Mouse (Mus musculus) heart, embryonic 15.5 days (tissue): ENCODE results near the gene Gm45623. TPM values are rescaled to one million over a fixed set of nuclear protein-coding genes. Genes with fewer than 3 reads are reported as not detected.

ENCODE experiments used
- ATAC-seq: fragments of 200-750 bp; cut with Nextera tagmentation; replicated peaks from 2 replicates; pipeline ENCODE4 v1.8.0; 2017; ENCODE audit warnings: low read depth, moderate TSS enrichment; ENCODE audit not compliant: insufficient number of reproducible peaks, insufficient read depth, low FRiP score
- H3K27ac ChIP-seq: fragments of 300-500 bp; sonication (generic); 2 replicates; pipeline ENCODE4 v1.5.1; 2015; ENCODE audit warnings: mild to moderate bottlenecking, inconsistent platforms
- H3K27me3 ChIP-seq: fragments of 300-500 bp; sonication (generic); 2 replicates; pipeline ENCODE4 v1.6.1; 2015; ENCODE audit warnings: inconsistent platforms
- H3K36me3 ChIP-seq: fragments of 300-500 bp; sonication (generic); 2 replicates; pipeline ENCODE4 v1.6.1; 2015; ENCODE audit warnings: mild to moderate bottlenecking, inconsistent platforms
- H3K4me1 ChIP-seq: fragments of 300-500 bp; sonication (generic); replicated peaks from 2 replicates; pipeline ENCODE4 v1.6.1; 2015; ENCODE audit warnings: inconsistent platforms
- H3K4me2 ChIP-seq: fragments of 300-500 bp; sonication (generic); 2 replicates; pipeline ENCODE4 v1.6.1; 2015; ENCODE audit warnings: inconsistent platforms, mild to moderate bottlenecking, moderate library complexity
- H3K4me3 ChIP-seq: fragments of 300-500 bp; sonication (generic); 2 replicates; pipeline ENCODE4 v1.5.1; 2015; ENCODE audit warnings: mild to moderate bottlenecking, inconsistent platforms
- H3K9ac ChIP-seq: fragments of 300-500 bp; sonication (generic); 2 replicates; pipeline ENCODE4 v1.6.1; 2015; ENCODE audit warnings: mild to moderate bottlenecking, inconsistent platforms
- H3K9me3 ChIP-seq: fragments of 300-500 bp; sonication (generic); replicated peaks from 2 replicates; pipeline ENCODE4 v1.6.1; 2016; ENCODE audit warnings: inconsistent platforms
- WGBS: fragments of 180-500 bp; shearing (Covaris S2); methylation state at CpG from one replicate; pipeline ENCODE4 v1.1.7; 2015; ENCODE audit warnings: mixed read lengths; 5-methylcytosine and 5-hydroxymethylcytosine counted together
- polyA plus RNA-seq: library from polyadenylated mRNA; unstranded; fragments of >200 nt; fragmentation: Nextera tagmentation; extraction: Ambion mirVana; gene quantifications from 2 replicates; pipeline ENCODE4 v1.2.1, GENCODE M21; 2015

Gm45623 gene
- polyA plus RNA-seq, 1 experiment from 2014 or later: not detected

- no peak overlapping the region for H3K4me3 ChIP-seq
- H3K9me3 ChIP-seq: no peaks in the 10 kb centered on the region
- no peak overlapping the region for H3K27ac ChIP-seq
- no peak for ATAC-seq
- WGBS: 87% methylated on average over 4 of the region's 4 CpGs
- no peaks in the 10 kb centered on the region for H3K27me3 ChIP-seq
- H3K9ac ChIP-seq: no peak overlapping the region
- H3K36me3 ChIP-seq: peaks cover 61% of the 10 kb centered on the region
- no peak overlapping the region for H3K4me2 ChIP-seq
- peaks cover under 1% of the 10 kb centered on the region for H3K4me1 ChIP-seq
Observed at GRCm38 (mm10) chr13:56726551-56726950, 27.1 kb downstream of the Gm45623 start.

DNA sequence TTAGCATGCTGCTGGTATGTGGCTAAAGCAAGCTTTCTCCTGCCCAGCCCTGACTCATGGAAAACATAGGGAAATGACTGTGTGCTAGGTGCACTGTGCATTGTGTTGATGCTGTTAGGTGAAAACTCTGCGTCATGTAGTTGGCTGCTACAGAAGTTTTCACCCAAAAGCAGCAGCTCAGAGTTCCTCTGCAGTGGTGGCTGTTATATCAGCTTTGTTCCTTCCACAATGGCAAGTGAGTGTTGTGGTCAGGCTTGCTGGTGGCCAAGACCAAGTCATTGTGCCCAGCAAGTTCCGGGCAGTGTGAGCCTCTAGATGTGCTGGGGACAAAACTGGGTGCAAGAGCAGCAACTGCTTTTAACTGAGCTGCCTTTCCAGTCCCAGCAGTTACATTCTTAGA, 41.4 kb downstream of the Gm45623 start:
- Histone ChIP-seq H3K27ac (no peak overlapping the region), H3K4me3 (no peak overlapping the region), H3K27me3 (no peaks in the 10 kb centered on the region), H3K9me3 (no peaks in the 10 kb centered on the region), H3K4me2 (no peak overlapping the region), H3K9ac (no peak overlapping the region), H3K36me3 (no peaks in the 10 kb centered on the region), H3K4me1 (peaks cover 26% of the 10 kb centered on the region)
- no peak for ATAC-seq
- WGBS: 94% methylated on average over 2 of the region's 2 CpGs

- WGBS: 42% methylated on average over 2 of the region's 2 CpGs
- H3K36me3 ChIP-seq: peaks cover 9% of the 10 kb centered on the region
- no peaks in the 10 kb centered on the region for H3K27me3 ChIP-seq
- H3K4me1 ChIP-seq: peaks cover 39% of the 10 kb centered on the region
- H3K9me3 ChIP-seq: no peaks in the 10 kb centered on the region
- no peak for ATAC-seq
- H3K4me3 ChIP-seq: no peak overlapping the region
- no peak overlapping the region for H3K9ac ChIP-seq
- no peak overlapping the region for H3K4me2 ChIP-seq
- H3K27ac ChIP-seq: no peak overlapping the region
Observed at GRCm38 (mm10) chr13:56710620-56711019, 43.0 kb downstream of the Gm45623 start.

GRCm38 (mm10) chr13:56707606-56708005, 46.0 kb downstream of the Gm45623 start:
- no peak overlapping the region for H3K4me3 ChIP-seq
- WGBS: 46% methylated on average over 4 of the region's 4 CpGs
- H3K36me3 ChIP-seq: peaks cover 9% of the 10 kb centered on the region
- ATAC-seq: no peak
- H3K27me3 ChIP-seq: no peaks in the 10 kb centered on the region
- H3K4me2 ChIP-seq: no peak overlapping the region
- H3K27ac ChIP-seq: no peak overlapping the region
- H3K4me1 ChIP-seq: peaks cover 55% of the 10 kb centered on the region
- no peaks in the 10 kb centered on the region for H3K9me3 ChIP-seq
- no peak overlapping the region; the same call in 1 of the 2 replicates for H3K9ac ChIP-seq

GRCm38 (mm10) chr13:56707111-56707510, 46.5 kb downstream of the Gm45623 start:
- no peak overlapping the region for H3K27ac ChIP-seq
- H3K4me2 ChIP-seq: no peak overlapping the region
- H3K27me3 ChIP-seq: no peaks in the 10 kb centered on the region
- H3K4me1 ChIP-seq: peaks cover 58% of the 10 kb centered on the region
- ATAC-seq: no peak
- 76% methylated on average over 4 of the region's 4 CpGs for WGBS
- H3K36me3 ChIP-seq: peaks cover 9% of the 10 kb centered on the region
- H3K9me3 ChIP-seq: no peaks in the 10 kb centered on the region
- H3K4me3 ChIP-seq: no peak overlapping the region
- H3K9ac ChIP-seq: no peak overlapping the region

GRCm38 (mm10) chr13:56704596-56704995, 49.0 kb downstream of the Gm45623 start:
- Histone ChIP-seq H3K4me3 (peak overlapping the region; percentile 88), H3K4me1 (peaks cover 52% of the 10 kb centered on the region), H3K36me3 (peaks cover 9% of the 10 kb centered on the region), H3K4me2 (peak overlapping the region; percentile 64), H3K9me3 (no peaks in the 10 kb centered on the region), H3K9ac (no peak overlapping the region), H3K27ac (no peak overlapping the region; the same call in 1 of the 2 replicates), H3K27me3 (no peaks in the 10 kb centered on the region)
- 47% methylated on average over 2 of the region's 2 CpGs for WGBS
- ATAC-seq: no peak

- Histone ChIP-seq H3K9ac (peak overlapping the region; percentile 99), H3K27me3 (no peaks in the 10 kb centered on the region), H3K27ac (peak overlapping the region; percentile 100), H3K9me3 (no peaks in the 10 kb centered on the region), H3K36me3 (peaks cover 9% of the 10 kb centered on the region), H3K4me1 (peaks cover 47% of the 10 kb centered on the region), H3K4me2 (peak overlapping the region; percentile 64), H3K4me3 (peak overlapping the region; percentile 88)
- ATAC-seq: no peak
- WGBS: 1% methylated on average over 11 of the region's 11 CpGs
Observed at GRCm38 (mm10) chr13:56703871-56704321, 49.7 kb downstream of the Gm45623 start.

DNA sequence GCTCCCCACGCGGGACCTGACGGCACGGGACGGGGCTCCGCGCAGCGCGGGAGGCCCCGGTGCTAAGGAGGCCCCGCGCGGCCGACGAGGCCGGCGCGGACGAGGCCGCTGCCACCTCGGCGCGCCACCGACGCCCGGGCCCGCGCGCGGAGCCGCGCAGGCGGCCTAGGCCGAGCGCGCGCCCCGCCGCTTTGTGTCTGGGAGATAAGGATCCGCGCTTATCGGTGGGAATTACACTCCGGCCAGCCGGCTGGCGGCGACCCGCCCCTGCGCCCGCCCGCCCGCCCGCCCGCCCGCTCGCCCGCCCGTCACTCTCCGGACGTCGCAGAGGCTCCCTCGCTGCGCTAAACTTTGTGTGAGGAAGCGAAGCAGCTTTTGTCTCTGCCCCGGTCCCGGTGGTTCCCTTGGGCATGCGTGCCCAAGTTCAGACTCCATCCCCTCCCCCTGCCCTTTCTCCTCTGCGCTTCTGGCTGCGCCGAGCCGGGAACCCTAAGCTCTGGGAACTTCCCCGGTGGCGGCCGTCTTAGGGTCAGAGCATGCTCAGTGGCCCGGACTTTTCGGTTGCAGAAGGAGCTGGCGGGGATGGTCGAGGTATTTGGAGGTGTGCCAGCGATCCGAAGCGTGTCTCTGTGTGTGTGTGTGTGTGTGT, 50.3 kb downstream of the Gm45623 start:
- Histone ChIP-seq H3K27me3 (no peaks in the 10 kb centered on the region), H3K4me1 (peaks cover 49% of the 10 kb centered on the region), H3K27ac (peak overlapping the region; percentile 100), H3K4me2 (peak overlapping the region; percentile 64), H3K9ac (peak overlapping the region; percentile 99), H3K4me3 (peak overlapping the region; percentile 88), H3K36me3 (peaks cover 9% of the 10 kb centered on the region), H3K9me3 (no peaks in the 10 kb centered on the region)
- ATAC-seq: peak; percentile 73
- under 1% methylated on average over 64 of the region's 80 CpGs for WGBS

GRCm38 (mm10) chr13:56702469-56703221, 51.0 kb downstream of the Gm45623 start, which contains the start of gene Smad5:
Gene Smad5, plus strand, starts transcription at chr13:56703010.
- Histone ChIP-seq H3K36me3 (peaks cover 9% of the 10 kb centered on the region), H3K27ac (peak within 1 kb of the TSS; percentile 100), H3K4me2 (peak within 1 kb of the TSS; percentile 64), H3K4me1 (peaks cover 53% of the 10 kb centered on the region), H3K9me3 (no peaks in the 10 kb centered on the region), H3K9ac (peak within 1 kb of the TSS; percentile 99), H3K27me3 (no peaks in the 10 kb centered on the region), H3K4me3 (peak within 1 kb of the TSS; percentile 88)
- peak; percentile 84 for ATAC-seq
- 3% methylated on average over 61 of the region's 62 CpGs for WGBS
